Mouse (Mus musculus) kidney, adult 8-10 months (tissue): Measurements from ENCODE around the gene Olfr202.
"Not testable (repeated sequence)": the region's sequence is repeated elsewhere in the genome, so short reads cannot be mapped to it uniquely, and the experiment has no call there.

Source experiments
- DNase-seq, 2 experiments: peaks; one replicate each; pipeline ENCODE4 v3.0.0; 2022

The Olfr202 gene

DNA sequence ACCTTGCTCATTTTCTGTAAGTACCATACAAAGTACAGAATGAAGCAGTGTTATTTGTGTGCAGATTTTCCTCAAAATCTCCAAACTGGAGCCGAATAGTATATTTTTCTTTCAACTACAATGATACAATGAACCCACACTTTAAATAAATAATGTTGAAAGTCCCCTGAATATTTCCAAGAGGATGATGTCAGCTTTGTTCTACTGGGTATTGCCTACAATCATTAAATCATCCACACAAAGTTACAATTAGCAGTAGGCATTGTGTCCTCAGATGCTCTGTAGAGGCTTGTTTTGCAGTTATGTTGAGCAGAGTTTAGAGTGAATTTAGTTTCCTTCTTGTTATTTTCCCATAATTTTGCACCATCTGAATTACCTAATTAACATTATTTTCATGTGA lies at the start of gene Olfr202:
Gene Olfr202, minus strand, starts transcription at position 101 of the 400 bp plus-strand sequence.
- DNase-seq, result no peak

DNA sequence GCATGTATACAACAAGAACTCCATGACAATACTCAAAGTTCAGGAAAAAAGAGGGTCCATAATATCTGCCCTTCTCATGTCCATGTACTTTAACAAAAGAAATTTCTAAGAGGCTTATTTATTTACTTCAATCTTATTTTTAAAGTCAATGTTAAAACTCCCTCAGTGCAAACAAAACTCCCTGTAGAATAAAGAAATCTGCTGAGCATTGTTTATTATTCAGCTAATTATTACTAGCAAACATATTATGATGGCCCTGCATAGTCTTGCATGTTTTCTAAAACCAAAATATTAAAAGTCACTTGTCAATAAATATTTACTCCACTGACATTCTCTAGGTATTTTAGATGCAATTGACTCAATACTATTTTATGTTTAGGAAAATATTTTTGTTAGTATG lies 44.4 kb upstream of the Olfr202 start, which contains the start of gene Olfr205:
Gene Olfr205, minus strand, starts transcription at position 101 of the 400 bp plus-strand sequence.
- no peak for DNase-seq

GRCm38 (mm10) chr16:59323262-59323661 lies 36.7 kb upstream of the Olfr202 start:
- not testable (repeated sequence) for DNase-seq

DNA sequence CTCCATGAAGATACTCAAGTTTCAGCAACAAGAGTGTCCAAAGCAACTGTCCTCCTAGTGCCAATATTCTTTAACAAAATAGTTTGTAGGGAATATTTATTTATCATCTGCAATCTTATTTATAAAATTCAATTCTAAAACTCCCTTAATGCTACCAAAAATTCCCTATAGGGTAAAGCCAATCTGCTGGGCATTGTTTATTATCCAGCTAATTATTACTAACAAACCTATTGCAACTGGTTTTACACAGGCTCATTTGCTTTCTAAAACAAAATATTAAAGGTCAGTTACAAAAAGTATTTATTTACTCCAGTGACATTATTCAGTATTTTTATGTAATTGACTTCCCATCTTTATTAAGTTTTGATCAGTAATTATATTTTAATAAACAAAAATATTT lies 31.6 kb upstream of the Olfr202 start, which contains the start of gene Olfr204:
Gene Olfr204, minus strand, starts transcription at position 101 of the 400 bp plus-strand sequence.
- no peak for DNase-seq

DNA sequence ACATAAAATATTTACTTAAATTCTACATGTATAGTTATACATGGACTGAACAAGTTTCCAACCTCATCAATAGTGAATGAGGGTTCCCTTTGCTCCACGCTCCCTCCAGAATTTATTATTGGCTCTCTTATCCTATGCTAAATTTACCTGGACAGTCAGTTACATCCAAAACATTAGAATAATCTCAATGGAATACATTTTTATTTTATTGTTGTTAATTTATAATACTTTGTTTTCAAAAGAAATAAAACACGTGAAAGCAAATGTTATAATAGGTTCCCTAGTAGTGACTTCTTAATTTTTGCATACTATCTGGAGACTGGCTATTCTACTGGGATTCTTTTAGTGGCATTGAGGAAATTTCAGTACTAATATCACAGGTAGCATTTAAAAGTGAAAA lies 12.0 kb upstream of the Olfr202 start, which contains the start of gene Olfr203:
Gene Olfr203, plus strand, starts transcription at position 301 of the 400 bp plus-strand sequence.
- DNase-seq, result no peak

GRCm38 (mm10) chr16:59287576-59287975 lies 983 bp upstream of the Olfr202 start:
- not testable (repeated sequence) for DNase-seq

DNA sequence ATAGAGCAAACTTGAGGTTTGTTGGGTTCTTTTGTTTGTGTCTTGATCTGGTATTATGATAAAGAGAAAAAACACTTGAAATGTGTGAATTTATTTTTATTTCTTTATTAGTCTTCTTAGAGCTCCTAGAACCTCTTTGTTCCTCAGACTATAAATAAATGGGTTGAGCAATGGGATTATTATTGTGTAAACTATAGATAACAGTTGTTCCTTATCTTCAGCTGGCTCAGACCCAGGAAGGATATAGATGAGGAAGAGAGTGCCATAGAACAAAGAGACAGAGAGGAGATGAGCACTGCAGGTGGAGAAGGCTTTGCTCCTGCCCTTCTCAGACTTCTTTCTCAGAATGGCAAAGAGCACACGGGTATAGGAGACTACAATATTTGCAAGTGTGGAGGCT lies 3.1 kb downstream of the Olfr202 start:
- no peak for DNase-seq

GRCm38 (mm10) chr16:59280542-59280941 lies 6.1 kb downstream of the Olfr202 start:
- no peak for DNase-seq

GRCm38 (mm10) chr16:59272532-59272931 lies 14.1 kb downstream of the Olfr202 start, which contains the start of gene Olfr201:
Gene Olfr201, minus strand, starts transcription at chr16:59272632.
- DNase-seq, result not testable (repeated sequence)

DNA sequence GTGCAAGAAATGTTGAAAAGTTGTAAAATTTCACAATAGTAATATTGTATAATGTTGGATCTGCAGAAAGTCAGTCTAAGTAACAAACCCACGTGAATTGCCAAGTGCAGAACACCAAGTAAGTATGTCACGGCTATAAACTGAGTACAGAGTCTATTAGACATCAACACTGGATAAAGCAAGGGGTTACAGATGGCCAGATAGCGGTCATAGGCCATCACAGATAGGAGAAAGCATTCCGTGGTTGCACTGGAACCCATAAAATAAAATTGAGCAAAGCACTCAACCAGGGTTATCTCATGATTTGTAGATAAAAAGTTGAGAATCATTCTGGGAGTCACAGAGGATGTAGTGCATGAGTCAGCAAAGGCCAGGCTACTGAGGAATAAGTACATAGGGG lies 17.5 kb downstream of the Olfr202 start:
- not testable (repeated sequence) for DNase-seq

GRCm38 (mm10) chr16:59249684-59250083 lies 36.9 kb downstream of the Olfr202 start:
- no peak for DNase-seq
